Mouse (Mus musculus) liver, adult (tissue): ENCODE results near the gene Lysmd1.

Experiments used
- GATA4 ChIP-seq: IDR thresholded peaks from 2 replicates; pipeline ENCODE4 v1.6.1; 2014; ENCODE audit warnings: mild to moderate bottlenecking, low read length; ENCODE audit not compliant: insufficient replicate concordance

The Lysmd1 gene

DNA sequence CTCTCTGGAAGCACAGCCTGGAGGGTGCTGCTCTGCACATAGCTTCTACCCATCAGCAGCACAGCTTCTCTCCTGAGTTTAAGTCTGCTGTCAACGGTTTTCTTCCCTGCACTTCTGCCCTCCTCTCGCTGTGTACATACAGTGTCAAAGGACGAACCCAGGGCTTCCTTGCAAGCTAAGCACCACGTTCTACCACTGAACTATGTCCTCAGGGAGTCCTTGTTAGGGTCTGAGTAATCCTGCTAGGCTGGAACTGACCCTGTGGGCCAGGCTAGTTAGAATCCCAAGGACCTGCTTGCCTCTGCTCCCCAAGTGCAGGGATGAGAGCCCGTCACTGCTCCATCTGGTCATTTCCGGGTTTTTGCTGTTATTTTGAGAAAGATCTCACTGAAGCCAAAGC lies 53.0 kb downstream of the Lysmd1 start:
- TF ChIP-seq GATA4 = no peak
